Mouse (Mus musculus) C2C12 (cell line): ENCODE measurements around the gene Il33. TPM values are rescaled to one million over a fixed set of nuclear protein-coding genes. Genes with fewer than 3 reads are reported as not detected.

ENCODE experiments used
- H3K27me3 ChIP-seq: one replicate; pipeline ENCODE4 v1.6.1; 2011; ENCODE audit not compliant: control insufficient read depth, insufficient read depth, insufficient read length
- H3K36me3 ChIP-seq: one replicate; pipeline ENCODE4 v1.6.1; 2011; ENCODE audit not compliant: control insufficient read depth, insufficient read depth
- H3K4me3 ChIP-seq: one replicate; pipeline ENCODE4 v1.5.1; 2011; ENCODE audit warnings: mild to moderate bottlenecking, control low read depth; ENCODE audit not compliant: poor library complexity, insufficient read depth, severe bottlenecking
- H3K79me2 ChIP-seq: one replicate; pipeline ENCODE4 v1.6.1; 2011; ENCODE audit not compliant: control insufficient read depth, insufficient read depth
- H3K79me3 ChIP-seq: one replicate; pipeline ENCODE4 v1.6.1; 2011; ENCODE audit warnings: low read depth, control low read depth
- H3ac ChIP-seq: one replicate; pipeline ENCODE3; 2011; ENCODE audit warnings: low read depth; ENCODE audit not compliant: control insufficient read depth, insufficient read length
- CEBPB ChIP-seq: IDR thresholded peaks from one replicate; pipeline ENCODE4 v1.6.1; 2011; ENCODE audit warnings: low read depth, mild to moderate bottlenecking, control low read depth, moderate library complexity
- CTCF ChIP-seq: IDR thresholded peaks from one replicate; pipeline ENCODE4 v1.5.1; 2011; ENCODE audit not compliant: control insufficient read depth, insufficient read depth, insufficient read length
- FOSL1 ChIP-seq: IDR thresholded peaks from one replicate; pipeline ENCODE4 v1.8.0; 2011; ENCODE audit warnings: mild to moderate bottlenecking, low read length; ENCODE audit not compliant: poor library complexity, insufficient read depth, severe bottlenecking
- MAX ChIP-seq: IDR thresholded peaks from one replicate; pipeline ENCODE4 v1.6.1; 2011; ENCODE audit warnings: mild to moderate bottlenecking, control low read depth
- MYOD1 ChIP-seq: IDR thresholded peaks from one replicate; pipeline ENCODE4 v1.6.1; 2011; ENCODE audit warnings: low read depth; ENCODE audit not compliant: control insufficient read depth, insufficient read length
- MYOG ChIP-seq: IDR thresholded peaks from one replicate; pipeline ENCODE4 v1.6.1; 2011; ENCODE audit not compliant: control insufficient read depth, insufficient read length; ENCODE audit errors: extremely low read depth
- USF1 ChIP-seq: IDR thresholded peaks from one replicate; pipeline ENCODE4 v1.6.1; 2011; ENCODE audit warnings: low read depth, mild to moderate bottlenecking, control low read depth, moderate library complexity
- polyA plus RNA-seq: library from polyadenylated mRNA; unstranded; fragments of >200 nt; fragmentation: generic; extraction: Trizol; gene quantifications from one replicate; pipeline ENCODE4 v1.2.1, GENCODE M21; 2012; ENCODE audit warnings: missing spikeins

The Il33 gene
- polyA plus RNA-seq, 1 experiment = 1.2 TPM

- Histone ChIP-seq H3K4me3 (no peak overlapping the region), H3K27me3 (no peaks in the 10 kb centered on the region), H3K79me2 (no peaks in the 10 kb centered on the region), H3K36me3 (no peaks in the 10 kb centered on the region), H3ac (no peak overlapping the region), H3K79me3 (no peaks in the 10 kb centered on the region)
- TF ChIP-seq FOSL1 (peak; percentile 61), MYOD1 (no peak)
Measured at GRCm38 (mm10) chr19:29911919-29912318, 13.0 kb upstream of the Il33 start.

GRCm38 (mm10) chr19:29917421-29917820 lies 7.5 kb upstream of the Il33 start:
- peak; percentile 89 for TF ChIP-seq FOSL1
- no peak for TF ChIP-seq CEBPB
- TF ChIP-seq MYOG = no peak
- TF ChIP-seq CTCF = no peak
- peak; percentile 72 for TF ChIP-seq MAX
- TF ChIP-seq USF1 = peak; percentile 74
- TF ChIP-seq MYOD1 = peak; percentile 97
- no peak overlapping the region for H3ac ChIP-seq
- no peak overlapping the region for H3K4me3 ChIP-seq
- no peaks in the 10 kb centered on the region for H3K36me3 ChIP-seq
- H3K79me3 ChIP-seq = no peaks in the 10 kb centered on the region
- no peaks in the 10 kb centered on the region for H3K27me3 ChIP-seq
- no peaks in the 10 kb centered on the region for H3K79me2 ChIP-seq

GRCm38 (mm10) chr19:29926101-29926755 lies 1.3 kb downstream of the Il33 start:
- H3K36me3 ChIP-seq = no peaks in the 10 kb centered on the region
- TF ChIP-seq CTCF (no peak), MAX (no peak), MYOD1 (no peak), MYOG (no peak), CEBPB (no peak)

GRCm38 (mm10) chr19:29930296-29930695 lies 5.4 kb downstream of the Il33 start:
- no peaks in the 10 kb centered on the region for H3K36me3 ChIP-seq
- no peaks in the 10 kb centered on the region for H3K27me3 ChIP-seq
- H3K79me2 ChIP-seq = no peaks in the 10 kb centered on the region
- H3K4me3 ChIP-seq = no peak overlapping the region
- no peak overlapping the region for H3ac ChIP-seq
- TF ChIP-seq FOSL1 (no peak), CEBPB (peak; percentile 54), MYOG (no peak)
- no peaks in the 10 kb centered on the region for H3K79me3 ChIP-seq

More at GRCm38 (mm10) chr19:29926101-29926755, 1.3 kb downstream of the Il33 start:
- no peaks in the 10 kb centered on the region for H3K79me3 ChIP-seq
- no peaks in the 10 kb centered on the region for H3K79me2 ChIP-seq
- no peaks in the 10 kb centered on the region for H3K27me3 ChIP-seq
- H3ac ChIP-seq = no peak overlapping the region
- no peak overlapping the region for H3K4me3 ChIP-seq

- no peak overlapping the region for H3ac ChIP-seq
- H3K4me3 ChIP-seq = no peak overlapping the region
- no peaks in the 10 kb centered on the region for H3K27me3 ChIP-seq
- no peaks in the 10 kb centered on the region for H3K79me3 ChIP-seq
- H3K36me3 ChIP-seq = no peaks in the 10 kb centered on the region
- no peak for TF ChIP-seq CEBPB
- TF ChIP-seq MYOD1 = no peak
- no peak for TF ChIP-seq CTCF
- no peak for TF ChIP-seq MAX
- TF ChIP-seq FOSL1 = no peak
- no peak for TF ChIP-seq USF1
- no peak for TF ChIP-seq MYOG
- H3K79me2 ChIP-seq = no peaks in the 10 kb centered on the region
Measured at GRCm38 (mm10) chr19:29937445-29937844, 12.5 kb downstream of the Il33 start.

GRCm38 (mm10) chr19:29940239-29940638 lies 15.3 kb downstream of the Il33 start:
- Histone ChIP-seq H3K27me3 (no peaks in the 10 kb centered on the region), H3K79me3 (no peaks in the 10 kb centered on the region), H3K4me3 (no peak overlapping the region), H3K36me3 (no peaks in the 10 kb centered on the region), H3ac (no peak overlapping the region), H3K79me2 (no peaks in the 10 kb centered on the region)
- TF ChIP-seq MYOD1 (no peak), MAX (no peak), CEBPB (no peak), USF1 (no peak), CTCF (no peak), FOSL1 (no peak), MYOG (no peak)

GRCm38 (mm10) chr19:29941208-29941607 lies 16.3 kb downstream of the Il33 start:
- H3K27me3 ChIP-seq = no peaks in the 10 kb centered on the region
- no peak overlapping the region for H3K4me3 ChIP-seq
- H3K79me2 ChIP-seq = no peaks in the 10 kb centered on the region
- TF ChIP-seq FOSL1 (no peak), MYOD1 (no peak), CEBPB (no peak), MAX (no peak), CTCF (no peak), USF1 (no peak), MYOG (no peak)
- H3ac ChIP-seq = no peak overlapping the region
- H3K36me3 ChIP-seq = no peaks in the 10 kb centered on the region
- no peaks in the 10 kb centered on the region for H3K79me3 ChIP-seq
